Mouse (Mus musculus) frontal cortex, postnatal 25 days (tissue): ENCODE data around the gene Skp2.

Source experiments
- DNase-seq, 2 experiments: peaks; one replicate each; pipeline ENCODE4 v3.0.0; 2022; ENCODE audit warnings: low spot score in 2 of 2

The Skp2 gene

DNA sequence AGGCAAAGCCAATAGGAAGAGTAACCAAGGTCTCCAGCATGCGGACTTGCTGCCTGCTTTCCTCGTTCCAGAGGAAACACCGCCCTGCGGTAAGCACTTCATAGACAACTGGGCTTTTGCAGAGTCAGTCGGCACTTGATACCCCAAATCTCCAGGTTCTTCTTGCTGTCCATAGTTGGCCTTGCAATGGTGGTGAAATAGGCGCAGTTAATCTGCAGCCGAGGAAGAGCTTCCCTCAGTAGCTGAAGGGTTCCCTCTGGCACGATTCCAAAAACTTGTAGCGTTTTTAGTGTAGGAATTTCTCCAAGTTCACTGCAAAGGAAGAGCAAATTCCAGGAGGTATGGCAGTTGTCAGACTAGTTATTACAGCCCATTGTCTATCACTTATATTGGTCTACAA lies 41.7 kb downstream of the Skp2 start:
- DNase-seq, result no peak

DNA sequence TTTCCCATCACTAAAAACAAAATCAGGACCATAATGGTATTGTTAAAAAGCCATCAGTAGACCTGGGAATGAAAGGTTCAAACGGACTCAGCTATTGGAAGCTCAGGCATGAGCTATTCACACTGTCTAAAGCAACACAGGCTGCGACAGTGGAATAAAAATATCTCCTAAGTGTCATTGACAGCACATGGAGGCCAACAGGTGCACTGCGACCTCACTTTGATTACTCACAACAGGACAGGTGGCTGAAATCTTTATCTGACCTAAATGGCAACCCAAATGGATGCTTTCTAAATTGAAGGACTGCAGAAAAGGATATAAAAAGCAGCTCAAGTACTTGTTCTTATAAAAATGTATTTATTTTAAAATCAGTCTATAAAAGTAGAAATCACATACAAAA lies 43.6 kb downstream of the Skp2 start:
- DNase-seq, result no peak

DNA sequence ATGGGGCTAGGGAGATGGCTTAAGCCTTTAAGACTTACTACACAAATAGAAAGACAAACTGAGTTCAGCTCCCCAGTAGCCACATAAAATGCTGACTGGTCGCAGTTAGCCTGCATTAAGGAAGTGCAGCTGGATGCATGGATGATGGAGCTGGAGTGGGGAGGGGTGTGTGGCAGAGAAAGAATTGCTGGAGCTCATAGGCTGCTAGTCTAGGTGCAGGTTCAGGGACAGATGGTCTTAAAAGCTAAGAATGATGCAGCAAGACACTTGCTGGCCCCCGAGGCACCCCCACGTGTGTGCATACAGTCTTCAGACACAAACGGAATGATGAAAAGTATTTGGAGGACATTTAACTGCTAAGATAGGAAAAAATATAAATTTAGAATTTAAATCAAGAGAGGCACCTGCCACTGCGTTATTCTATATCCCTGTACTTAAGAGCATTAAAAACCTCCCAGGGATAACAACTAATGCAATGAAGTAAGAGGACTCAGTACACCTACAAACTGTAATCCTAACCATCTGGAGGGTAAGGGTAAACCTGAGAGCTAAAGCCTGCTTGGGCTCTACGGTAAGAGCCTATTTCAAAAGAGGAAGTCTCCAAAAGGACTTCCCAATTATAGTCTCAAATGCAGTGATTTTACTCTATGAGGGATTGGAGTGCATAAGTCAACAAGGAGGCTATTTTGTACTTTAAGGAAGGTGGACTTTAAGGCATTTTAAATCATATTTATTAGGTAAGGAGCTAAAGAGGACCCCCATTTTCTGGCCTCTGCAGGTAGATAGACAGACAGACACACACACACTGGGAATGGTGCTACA lies 44.5 kb downstream of the Skp2 start:
- no peak for DNase-seq

DNA sequence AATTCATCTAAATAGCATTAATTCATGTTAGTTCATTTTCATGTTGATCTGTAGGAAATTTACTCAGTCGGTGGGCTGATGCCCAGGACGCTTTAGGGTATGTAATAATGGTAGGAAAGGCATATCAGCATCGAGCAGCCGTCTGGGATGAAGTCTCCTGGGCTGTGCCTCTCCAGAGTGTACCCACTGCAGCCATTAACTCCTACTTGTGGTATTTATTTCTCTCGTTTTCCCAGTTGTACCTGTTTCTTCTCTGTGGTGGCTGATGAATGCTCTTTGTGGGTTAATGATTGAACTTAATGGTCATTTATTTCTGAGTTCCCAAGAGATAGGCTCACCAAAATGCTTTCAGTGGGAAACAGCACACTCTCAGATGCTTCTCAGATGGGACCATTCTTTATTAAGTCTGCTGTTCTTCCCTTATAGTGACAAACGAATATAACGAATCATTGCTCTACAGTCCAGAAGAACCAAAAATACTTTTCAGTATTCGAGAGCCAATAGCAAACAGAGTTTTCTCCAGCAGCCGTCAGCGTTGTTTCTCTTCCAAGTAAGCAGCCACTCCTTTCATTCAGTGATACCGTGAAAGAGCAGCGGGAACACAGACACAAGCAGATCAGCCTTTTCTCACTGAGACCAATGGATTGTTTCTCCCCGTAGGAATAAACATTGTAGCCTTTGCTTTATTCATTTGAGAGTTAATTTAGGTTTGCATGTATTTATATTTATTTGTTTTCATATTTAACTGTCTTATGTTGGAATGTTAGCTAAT lies 48.7 kb downstream of the Skp2 start:
- DNase-seq, result no peak

DNA sequence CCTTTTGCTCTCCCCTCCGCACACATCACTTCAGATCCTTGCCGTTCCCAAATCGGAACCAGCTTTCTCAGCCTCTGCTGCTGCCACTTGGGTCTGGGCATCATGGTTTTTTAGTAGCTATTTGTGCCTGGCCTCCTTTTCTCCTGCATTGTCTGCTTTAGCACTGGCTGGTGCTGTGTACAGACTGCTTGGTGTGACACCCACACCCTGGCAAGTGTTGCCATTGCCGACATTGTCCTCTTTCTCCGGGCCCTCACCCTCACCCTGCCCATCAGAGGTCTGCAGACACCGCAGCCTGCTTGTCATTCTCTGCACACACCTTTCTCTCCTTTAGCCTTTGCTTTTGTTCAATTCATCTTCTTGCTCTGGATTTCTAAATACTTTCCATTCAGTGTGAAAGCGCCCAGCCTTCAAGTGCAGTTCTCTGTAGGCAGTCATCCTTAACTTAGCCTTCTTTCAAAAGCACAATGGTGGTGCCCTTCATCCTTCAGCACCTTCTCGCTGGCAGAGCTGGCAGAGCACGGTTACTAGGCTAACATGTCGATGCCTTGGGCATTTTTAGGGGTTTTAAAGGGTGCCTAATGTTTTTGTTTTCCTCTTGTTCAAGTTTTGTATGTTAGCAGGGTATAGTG lies 54.7 kb downstream of the Skp2 start:
- DNase-seq, result no peak

DNA sequence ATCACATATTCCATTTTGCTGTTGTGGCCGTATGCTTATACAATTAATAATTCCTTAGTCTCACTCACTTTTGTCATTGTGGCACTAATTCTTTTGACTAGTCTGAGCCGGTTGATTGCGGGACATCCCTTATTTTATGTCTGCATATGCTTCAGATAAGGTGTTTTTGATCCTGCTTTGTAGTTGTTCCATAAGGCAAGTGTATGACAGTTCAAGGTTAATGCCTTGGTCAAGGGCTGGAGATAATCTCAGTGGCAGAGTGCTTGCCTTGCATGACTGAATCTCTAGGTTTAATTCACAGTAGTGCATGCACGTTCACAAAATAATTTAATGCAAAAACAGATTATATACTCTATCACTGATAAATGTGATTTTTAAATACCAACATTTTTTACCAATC lies 58.4 kb downstream of the Skp2 start:
- no peak for DNase-seq

DNA sequence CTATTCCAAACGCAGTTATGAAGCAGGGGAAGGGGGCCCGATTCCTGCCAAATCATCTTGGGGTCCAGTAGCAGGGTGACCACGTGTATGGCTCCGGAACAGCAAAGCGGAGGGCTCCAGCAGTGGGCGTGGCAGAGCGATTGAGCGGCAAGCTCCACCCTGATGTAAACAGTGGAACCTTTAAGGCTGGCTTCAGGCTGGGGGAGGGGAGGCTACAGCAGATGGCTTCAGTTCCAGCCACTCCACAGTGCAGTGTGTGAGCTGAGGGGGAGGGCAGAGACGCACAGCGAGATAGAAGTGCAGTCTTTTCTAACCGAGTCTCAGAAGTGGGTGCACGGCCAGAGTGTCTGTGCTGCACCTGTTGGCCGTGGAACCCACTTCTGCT lies 60.9 kb downstream of the Skp2 start:
- no peak for DNase-seq

DNA sequence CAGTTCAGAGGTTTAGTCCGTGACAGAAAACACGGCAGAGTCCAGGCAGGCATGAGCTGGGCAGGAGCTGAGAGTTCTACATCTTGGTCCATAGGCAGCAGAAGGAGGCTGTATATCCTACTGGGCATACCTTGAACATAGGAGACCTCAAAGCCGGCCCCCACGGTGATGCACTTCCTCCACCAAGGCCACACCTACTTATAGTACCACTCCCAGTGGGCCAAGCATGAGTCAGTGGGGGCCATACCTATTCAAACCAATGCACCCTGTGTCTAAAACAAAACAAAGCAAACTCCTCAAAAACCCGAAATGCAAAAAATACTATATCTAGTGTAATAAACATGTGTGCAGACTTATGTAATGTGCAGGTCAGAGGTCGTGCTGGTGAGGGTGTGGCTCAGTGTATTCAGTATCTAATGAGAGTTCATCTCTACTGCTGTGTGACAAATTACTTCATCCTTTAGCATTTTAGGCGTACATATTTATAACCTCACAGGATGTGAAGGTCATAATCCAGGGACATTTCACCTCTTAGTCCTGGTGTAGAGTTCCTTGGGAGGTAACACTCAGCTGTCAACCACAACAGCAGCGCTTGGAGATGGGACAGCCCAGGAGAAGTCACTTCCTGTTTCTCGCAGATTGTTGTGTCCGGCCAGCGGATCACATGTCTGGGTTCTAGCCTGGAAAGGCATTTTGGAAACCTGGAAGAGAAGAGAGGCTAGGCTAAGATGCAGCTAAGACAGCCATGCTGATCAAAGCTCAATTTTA lies 61.4 kb downstream of the Skp2 start:
- DNase-seq, result no peak

DNA sequence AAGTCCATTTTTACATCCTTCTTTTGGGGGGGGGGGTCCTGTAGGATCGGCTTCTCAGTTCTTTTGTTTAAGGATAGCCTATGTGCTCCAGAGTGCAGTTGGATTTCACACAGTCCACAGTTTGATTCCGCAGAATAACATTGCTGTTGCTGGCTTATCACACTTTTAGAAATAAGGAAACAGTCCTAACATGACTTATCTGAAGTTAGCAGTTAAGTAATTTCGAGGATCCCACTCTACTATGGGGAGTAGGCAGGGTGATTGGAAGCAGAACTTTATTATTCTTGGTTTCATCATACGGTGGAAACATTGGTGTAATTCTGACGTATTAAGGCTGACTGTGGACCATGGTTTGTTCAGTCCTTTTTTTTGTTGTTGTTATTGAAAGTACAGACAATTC lies 64.6 kb downstream of the Skp2 start:
- DNase-seq, result no peak

DNA sequence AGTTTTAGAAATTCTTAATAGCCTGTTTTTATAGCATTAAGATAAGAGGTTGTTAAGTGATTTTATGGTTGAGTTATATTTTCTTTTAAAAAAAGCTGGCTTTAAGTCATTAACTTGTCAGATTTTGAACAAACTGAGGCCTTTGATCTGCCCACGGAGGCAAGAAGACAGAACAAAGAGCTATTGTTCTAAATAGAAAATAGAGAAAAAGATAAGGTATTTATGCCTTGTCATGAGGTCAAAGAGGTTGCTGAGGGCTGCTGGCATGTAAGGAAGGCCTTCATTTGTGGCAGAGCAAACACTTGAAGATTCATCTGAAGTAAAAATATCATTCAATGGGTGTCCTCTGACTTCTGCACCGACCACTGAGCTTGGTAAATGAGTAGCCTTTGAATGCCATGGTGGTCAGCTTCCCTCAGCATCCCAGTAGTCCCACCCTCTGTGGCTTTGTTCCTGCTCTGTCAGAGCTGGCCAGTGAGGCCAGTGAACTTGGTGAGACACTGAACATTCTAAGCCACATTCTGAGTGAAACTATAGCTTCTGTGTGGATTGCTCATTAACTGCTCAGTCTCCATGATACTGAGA lies 66.0 kb downstream of the Skp2 start:
- DNase-seq, result no peak

DNA sequence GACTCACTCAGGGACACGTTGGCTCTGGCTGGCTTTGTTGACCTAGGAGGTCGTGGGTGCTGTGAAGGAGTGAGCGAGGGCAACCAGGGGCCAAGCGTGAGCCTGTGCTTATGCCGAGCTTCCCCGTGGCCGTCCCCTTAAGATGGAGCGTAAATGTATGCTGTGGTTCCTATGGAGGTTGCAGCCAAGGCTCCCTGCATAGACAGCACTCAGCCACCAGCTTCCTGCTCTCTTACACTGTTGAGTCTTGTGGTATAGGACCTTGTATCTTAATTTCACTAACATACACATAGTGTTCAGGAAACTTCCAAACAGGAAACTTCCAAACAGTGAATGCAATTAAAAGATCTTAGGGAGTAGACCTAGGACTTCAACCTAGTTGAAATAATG lies 66.5 kb downstream of the Skp2 start:
- DNase-seq, result no peak

DNA sequence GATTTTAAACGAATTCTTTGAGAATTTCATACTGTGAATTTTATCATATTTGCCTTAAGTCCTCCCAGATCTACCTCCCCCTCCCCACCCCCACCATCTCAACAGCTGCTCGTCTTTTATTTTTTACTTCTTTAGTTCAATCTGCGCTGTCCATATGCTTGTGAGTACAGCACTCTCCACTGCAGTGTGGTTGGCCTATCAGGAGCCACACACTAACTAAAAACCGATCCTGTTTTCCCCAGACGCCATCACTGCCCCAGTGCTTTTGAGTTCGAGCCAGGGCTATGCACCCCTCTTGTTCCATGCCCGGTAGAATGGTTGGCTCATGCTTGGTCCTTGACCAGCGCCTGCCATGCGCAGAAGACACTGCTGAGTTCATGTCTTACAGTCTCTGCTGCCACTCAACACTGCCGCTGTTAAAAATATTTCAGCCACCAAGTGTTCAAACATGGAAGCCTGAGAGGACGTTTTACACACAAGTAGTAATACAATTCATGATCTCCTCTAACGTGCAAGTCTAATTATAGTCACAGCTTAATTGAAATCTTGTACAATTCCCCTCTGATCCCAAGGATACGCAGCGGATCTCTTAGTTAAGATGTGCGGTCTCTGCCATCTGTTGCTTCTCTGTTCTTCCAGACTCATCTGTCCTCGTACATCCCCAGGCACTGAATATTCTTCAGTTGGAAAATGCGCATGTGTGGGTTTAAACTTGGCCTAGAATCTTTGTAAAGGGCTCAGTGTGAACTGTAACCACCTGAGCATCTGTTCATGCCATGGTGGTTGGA lies 67.1 kb downstream of the Skp2 start:
- no peak for DNase-seq

DNA sequence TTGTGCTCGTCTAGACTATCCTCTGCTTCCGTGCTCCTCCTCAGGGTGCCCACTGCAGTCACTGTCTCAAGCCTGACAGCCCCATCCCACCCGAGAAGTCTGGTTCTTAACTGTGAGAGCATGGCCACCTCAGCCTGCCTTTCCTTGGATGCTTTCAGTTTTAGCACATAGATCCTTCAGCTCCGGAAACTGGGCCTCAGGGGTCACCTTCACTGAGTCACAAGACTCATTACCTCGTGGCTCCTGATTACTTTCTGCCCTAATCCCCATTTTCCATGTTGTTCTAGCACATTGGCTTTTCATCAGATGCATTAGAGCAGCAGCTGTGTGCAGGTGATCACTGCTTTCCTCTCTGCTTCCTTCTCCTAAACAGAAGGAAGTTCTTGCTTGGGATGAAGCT lies 67.8 kb downstream of the Skp2 start:
- no peak for DNase-seq

DNA sequence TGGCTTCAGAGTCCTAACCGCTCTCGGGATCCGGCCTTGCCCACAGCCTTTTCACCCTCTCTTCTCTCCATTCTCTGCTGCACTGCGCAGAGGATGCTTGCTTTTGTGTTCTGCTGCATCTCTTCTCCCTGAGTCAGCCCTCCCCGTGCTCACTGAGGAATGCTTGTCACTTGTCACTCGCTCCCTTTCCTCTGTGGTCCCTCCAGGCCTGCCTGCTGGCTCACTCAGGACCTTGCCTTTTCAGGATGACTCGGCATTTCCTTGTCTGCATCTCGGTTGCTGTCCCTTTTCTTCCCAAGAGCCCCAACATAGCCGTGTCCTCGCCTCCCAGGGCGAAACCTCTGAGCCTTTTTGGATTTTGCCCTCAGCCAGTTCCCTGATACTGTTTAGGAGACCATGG lies 68.4 kb downstream of the Skp2 start:
- DNase-seq, result no peak

DNA sequence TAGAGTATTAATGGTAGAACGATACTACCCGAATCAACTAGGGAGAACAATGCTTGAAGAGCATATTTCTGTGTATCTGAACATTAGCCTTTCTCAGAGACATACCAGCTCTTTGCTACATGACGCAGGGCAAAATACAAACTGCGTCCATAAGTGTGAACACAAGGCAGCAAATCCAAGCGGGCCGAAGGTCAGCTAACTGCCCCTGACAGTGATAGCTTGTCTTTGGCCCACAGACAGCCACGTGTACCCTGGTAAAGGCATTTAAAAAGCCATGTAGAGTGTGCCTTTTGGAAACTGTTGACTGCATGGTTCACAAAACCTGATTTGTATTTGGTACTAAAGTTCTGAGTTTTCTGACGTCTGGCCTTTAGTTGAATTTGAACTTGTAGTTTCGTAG lies 72.5 kb downstream of the Skp2 start:
- no peak for DNase-seq

DNA sequence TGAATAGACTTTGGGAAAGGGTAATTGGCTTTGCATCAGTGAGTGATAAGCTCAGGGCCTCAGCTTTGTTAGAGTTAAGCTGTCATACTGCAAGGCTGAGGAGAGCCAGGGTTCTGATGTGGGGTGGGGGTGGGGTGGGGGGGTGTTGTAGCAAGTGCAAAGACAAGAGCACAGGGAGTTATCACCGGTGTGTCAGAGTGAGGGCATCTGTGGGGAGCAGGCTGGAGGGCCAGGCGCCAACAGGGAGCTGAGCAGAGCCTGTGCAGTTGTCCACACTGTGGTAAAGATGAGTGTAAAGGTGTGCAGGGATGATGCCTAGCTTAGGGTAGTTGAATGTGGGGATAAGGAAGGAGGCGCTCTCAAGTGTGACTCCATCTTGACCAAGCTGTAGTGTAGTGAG lies 73.9 kb downstream of the Skp2 start:
- DNase-seq, result no peak

DNA sequence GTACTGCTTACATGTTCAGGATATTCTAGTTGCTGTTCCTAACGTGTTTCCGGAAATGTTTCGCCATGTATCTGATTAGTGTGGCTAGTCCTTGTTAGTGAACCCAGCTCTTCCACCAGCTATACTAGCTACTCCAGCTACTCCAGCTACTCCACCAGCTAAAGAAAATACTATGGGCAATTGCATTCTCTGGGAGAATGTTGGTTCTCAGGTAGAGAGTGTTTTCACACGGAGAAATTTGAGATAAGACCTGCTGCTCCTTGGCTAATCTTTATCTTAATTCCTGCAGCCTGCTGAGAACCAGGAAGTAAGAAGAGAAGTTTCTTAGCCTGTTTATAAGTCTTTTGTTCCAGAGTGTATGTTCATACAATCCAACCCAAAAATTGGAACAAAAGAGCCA lies 75.0 kb downstream of the Skp2 start:
- no peak for DNase-seq

DNA sequence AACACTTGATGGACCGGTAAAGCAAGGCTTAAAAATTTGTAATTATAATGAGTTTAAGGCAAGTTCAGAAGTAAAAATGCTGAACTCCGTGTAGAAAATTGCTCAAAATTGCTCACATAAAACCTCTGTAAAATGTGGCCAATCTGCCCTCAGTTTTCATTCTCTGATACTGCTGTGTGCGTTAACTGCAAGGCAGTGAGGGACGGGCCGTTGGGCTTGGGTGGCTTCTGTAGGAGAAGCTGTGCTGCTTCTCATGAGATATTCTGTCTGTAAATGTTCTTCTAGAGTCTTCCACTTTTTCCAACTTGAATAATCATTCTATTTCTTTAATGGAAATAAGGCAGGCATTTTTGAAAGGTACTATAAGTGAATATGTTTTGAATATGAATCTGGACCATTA lies 75.6 kb downstream of the Skp2 start:
- DNase-seq, result no peak

DNA sequence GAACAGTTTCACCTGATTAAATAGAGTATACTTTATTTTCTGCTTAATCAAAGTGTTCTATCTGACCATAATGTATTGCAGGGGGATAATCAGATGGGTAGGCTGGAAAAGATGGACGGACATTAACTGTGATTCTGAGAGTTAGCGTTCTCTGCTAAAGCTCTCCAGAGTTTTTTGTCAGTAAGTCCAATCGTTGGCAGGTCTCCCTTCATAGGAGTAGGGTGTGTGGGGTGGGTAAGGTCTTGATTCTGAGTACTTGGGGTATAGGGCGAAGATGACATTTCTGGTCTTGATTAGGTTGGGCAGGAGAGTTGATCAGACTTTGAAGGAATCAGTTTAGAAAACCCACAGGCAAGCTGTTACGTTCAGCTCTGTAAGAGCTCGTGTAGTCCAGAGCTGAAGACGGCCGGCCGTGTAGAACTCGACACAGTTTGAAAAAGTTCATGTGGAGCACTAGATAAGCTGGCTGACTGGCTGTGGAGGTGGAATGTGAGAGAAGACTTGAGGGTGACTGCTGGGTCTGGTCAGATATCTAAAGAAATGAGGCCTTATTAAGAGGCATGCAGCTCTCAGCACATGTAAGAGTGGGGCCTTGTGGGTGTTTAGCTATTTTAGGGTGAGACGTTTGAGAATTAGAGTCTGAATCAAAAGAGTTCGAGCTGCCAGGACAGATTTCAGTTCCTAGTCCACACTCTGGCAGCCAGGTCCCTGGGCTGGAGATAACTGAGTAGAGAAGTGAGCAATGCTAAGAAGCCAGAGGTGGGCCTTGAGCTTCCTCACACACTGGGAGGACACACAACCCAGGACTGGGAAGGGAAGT lies 76.5 kb downstream of the Skp2 start:
- no peak for DNase-seq

DNA sequence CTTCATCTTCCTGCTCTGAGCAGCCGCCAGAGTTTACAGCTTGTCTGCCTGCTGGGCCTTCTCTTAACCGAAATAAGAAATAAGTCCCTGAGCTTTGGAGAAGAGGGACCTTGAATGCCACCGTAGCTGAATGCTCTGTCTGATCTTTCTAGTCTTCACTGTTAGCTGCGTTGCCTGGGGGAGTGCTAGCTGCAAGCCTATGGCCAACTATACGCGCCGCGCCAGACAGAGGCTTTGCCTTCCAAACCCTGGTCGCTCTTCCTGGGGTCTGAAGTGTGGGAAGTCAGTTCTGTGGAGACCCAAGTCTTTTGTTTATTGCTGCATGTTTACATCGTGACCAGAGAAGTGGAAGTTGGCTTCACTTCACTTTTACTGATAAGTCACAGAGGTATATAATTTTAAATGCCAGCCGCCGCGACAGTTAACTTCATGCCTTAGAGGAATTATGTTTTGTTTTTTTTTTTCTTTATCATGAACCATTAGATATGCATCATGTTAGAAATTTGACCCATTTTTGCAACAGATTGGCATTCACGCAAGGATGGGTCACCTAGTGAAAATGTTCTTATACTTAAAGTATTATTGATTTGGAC lies 79.5 kb downstream of the Skp2 start:
- DNase-seq, result no peak
